Mouse (Mus musculus): ENCODE results near the gene Hdac1. TPM values are rescaled to one million over a fixed set of nuclear protein-coding genes. Genes with fewer than 3 reads are reported as not detected.

The Hdac1 gene
- total RNA-seq, 1 experiment: 96.0 TPM

- H3K4me3 ChIP-seq (ENCODE audit: insufficient read depth in 1 of 2, low read depth in 1 of 2, low read length in 2 of 2, poor library complexity in 1 of 2, severe bottlenecking in 1 of 2): peak overlapping the region in 1 of 2 experiments; percentile 17; a peak in 1 of 4 replicates
- no peak for DNase-seq (ENCODE audit: low read depth, low spot score)
- in situ Hi-C loops (cut with MboI; ENCODE audit: low sequenced_read_pairs in 2 of 2, unreplicated experiment in 2 of 2): no loop called here
- H3K4me1 ChIP-seq (ENCODE audit: control insufficient read depth in 2 of 2, insufficient read depth in 2 of 2, low read length in 2 of 2, poor library complexity in 1 of 2): peaks cover 3 to 12% of the 10 kb centered on the region in 2 experiments; a peak in 2 of 4 replicates
- H3K9me3 ChIP-seq (ENCODE audit: control insufficient read depth, insufficient read depth, low read depth, low read length): no peaks in the 10 kb centered on the region
- no peak overlapping the region for H3K27ac ChIP-seq (ENCODE audit: insufficient read depth, low read depth, low read length, poor library complexity, severe bottlenecking)
- H3K36me3 ChIP-seq (ENCODE audit: control insufficient read depth, insufficient read depth, low read length, poor library complexity, severe bottlenecking): no peaks in the 10 kb centered on the region
- no peak for TF ChIP-seq HCFC1 (IDR thresholded peaks at IDR 0.05; ENCODE audit: borderline replicate concordance, insufficient read depth, low read length)
- no peak for TF ChIP-seq MAFK (IDR thresholded peaks at IDR 0.05; ENCODE audit: insufficient read depth, low read depth, low read length)
- TF ChIP-seq ZC3H11A (IDR thresholded peaks at IDR 0.05; ENCODE audit: borderline replicate concordance, low read depth, low read length): no peak
- TF ChIP-seq CHD2 (IDR thresholded peaks at IDR 0.05; ENCODE audit: low read depth, low read length): no peak
- TF ChIP-seq ZNF384 (IDR thresholded peaks at IDR 0.05; ENCODE audit: low read depth, low read length): no peak
- H3K9ac ChIP-seq (ENCODE audit: insufficient read depth, low read depth, low read length, poor library complexity, severe bottlenecking): no peak overlapping the region
Observed at GRCm38 (mm10) chr4:129570028-129570427, 27.5 kb upstream of the Hdac1 start.

GRCm38 (mm10) chr4:129568366-129568765, 25.9 kb upstream of the Hdac1 start:
- no peaks in the 10 kb centered on the region for H3K36me3 ChIP-seq (ENCODE audit: control insufficient read depth, insufficient read depth, low read length, poor library complexity, severe bottlenecking)
- TF ChIP-seq HCFC1 (IDR thresholded peaks at IDR 0.05; ENCODE audit: borderline replicate concordance, insufficient read depth, low read length) (no peak), ZNF384 (IDR thresholded peaks at IDR 0.05; ENCODE audit: low read depth, low read length) (no peak), CHD2 (IDR thresholded peaks at IDR 0.05; ENCODE audit: low read depth, low read length) (no peak), ZC3H11A (IDR thresholded peaks at IDR 0.05; ENCODE audit: borderline replicate concordance, low read depth, low read length) (no peak), MAFK (IDR thresholded peaks at IDR 0.05; ENCODE audit: insufficient read depth, low read depth, low read length) (no peak)
- peaks cover 3 to 12% of the 10 kb centered on the region in 2 experiments; a peak in 2 of 4 replicates for H3K4me1 ChIP-seq (ENCODE audit: control insufficient read depth in 2 of 2, insufficient read depth in 2 of 2, low read length in 2 of 2, poor library complexity in 1 of 2)
- H3K4me3 ChIP-seq (ENCODE audit: insufficient read depth in 1 of 2, low read depth in 1 of 2, low read length in 2 of 2, poor library complexity in 1 of 2, severe bottlenecking in 1 of 2): no peak overlapping the region
- no peak for DNase-seq (ENCODE audit: low read depth, low spot score)
- no peak overlapping the region for H3K9ac ChIP-seq (ENCODE audit: insufficient read depth, low read depth, low read length, poor library complexity, severe bottlenecking)
- in situ Hi-C loops (cut with MboI; ENCODE audit: low sequenced_read_pairs in 2 of 2, unreplicated experiment in 2 of 2): no loop called here
- H3K27ac ChIP-seq (ENCODE audit: insufficient read depth, low read depth, low read length, poor library complexity, severe bottlenecking): no peak overlapping the region
- H3K9me3 ChIP-seq (ENCODE audit: control insufficient read depth, insufficient read depth, low read depth, low read length): no peaks in the 10 kb centered on the region

- no peaks in the 10 kb centered on the region for H3K9me3 ChIP-seq (ENCODE audit: control insufficient read depth, insufficient read depth, low read depth, low read length)
- H3K4me1 ChIP-seq (ENCODE audit: control insufficient read depth in 2 of 2, insufficient read depth in 2 of 2, low read length in 2 of 2, poor library complexity in 1 of 2): peaks cover 2 to 3% of the 10 kb centered on the region in 2 experiments; a peak in 1 of 4 replicates
- in situ Hi-C loops (cut with MboI; ENCODE audit: low sequenced_read_pairs in 2 of 2, unreplicated experiment in 2 of 2): no loop called here
- no peaks in the 10 kb centered on the region for H3K36me3 ChIP-seq (ENCODE audit: control insufficient read depth, insufficient read depth, low read length, poor library complexity, severe bottlenecking)
- no peak overlapping the region for H3K4me3 ChIP-seq (ENCODE audit: insufficient read depth in 1 of 2, low read depth in 1 of 2, low read length in 2 of 2, poor library complexity in 1 of 2, severe bottlenecking in 1 of 2)
- no peak overlapping the region for H3K27ac ChIP-seq (ENCODE audit: insufficient read depth, low read depth, low read length, poor library complexity, severe bottlenecking)
- DNase-seq (ENCODE audit: low read depth, low spot score): no peak
- TF ChIP-seq ZC3H11A (IDR thresholded peaks at IDR 0.05; ENCODE audit: borderline replicate concordance, low read depth, low read length) (no peak), CHD2 (IDR thresholded peaks at IDR 0.05; ENCODE audit: low read depth, low read length) (no peak), HCFC1 (IDR thresholded peaks at IDR 0.05; ENCODE audit: borderline replicate concordance, insufficient read depth, low read length) (no peak), ZNF384 (IDR thresholded peaks at IDR 0.05; ENCODE audit: low read depth, low read length) (no peak), MAFK (IDR thresholded peaks at IDR 0.05; ENCODE audit: insufficient read depth, low read depth, low read length) (no peak)
- no peak overlapping the region for H3K9ac ChIP-seq (ENCODE audit: insufficient read depth, low read depth, low read length, poor library complexity, severe bottlenecking)
Observed at GRCm38 (mm10) chr4:129565139-129565538, 22.6 kb upstream of the Hdac1 start.

- no peaks in the 10 kb centered on the region for H3K9me3 ChIP-seq (ENCODE audit: control insufficient read depth, insufficient read depth, low read depth, low read length)
- no peak overlapping the region for H3K4me3 ChIP-seq (ENCODE audit: insufficient read depth in 1 of 2, low read depth in 1 of 2, low read length in 2 of 2, poor library complexity in 1 of 2, severe bottlenecking in 1 of 2)
- no peaks in the 10 kb centered on the region for H3K36me3 ChIP-seq (ENCODE audit: control insufficient read depth, insufficient read depth, low read length, poor library complexity, severe bottlenecking)
- H3K4me1 ChIP-seq (ENCODE audit: control insufficient read depth in 2 of 2, insufficient read depth in 2 of 2, low read length in 2 of 2, poor library complexity in 1 of 2): no peaks in the 10 kb centered on the region
- DNase-seq (ENCODE audit: low read depth, low spot score): no peak
- H3K27ac ChIP-seq (ENCODE audit: insufficient read depth, low read depth, low read length, poor library complexity, severe bottlenecking): no peak overlapping the region
- TF ChIP-seq ZNF384 (IDR thresholded peaks at IDR 0.05; ENCODE audit: low read depth, low read length): no peak
- in situ Hi-C loops (cut with MboI; ENCODE audit: low sequenced_read_pairs in 2 of 2, unreplicated experiment in 2 of 2): no loop called here
- no peak overlapping the region for H3K9ac ChIP-seq (ENCODE audit: insufficient read depth, low read depth, low read length, poor library complexity, severe bottlenecking)
Observed at GRCm38 (mm10) chr4:129563718-129564117, 21.2 kb upstream of the Hdac1 start.

DNA sequence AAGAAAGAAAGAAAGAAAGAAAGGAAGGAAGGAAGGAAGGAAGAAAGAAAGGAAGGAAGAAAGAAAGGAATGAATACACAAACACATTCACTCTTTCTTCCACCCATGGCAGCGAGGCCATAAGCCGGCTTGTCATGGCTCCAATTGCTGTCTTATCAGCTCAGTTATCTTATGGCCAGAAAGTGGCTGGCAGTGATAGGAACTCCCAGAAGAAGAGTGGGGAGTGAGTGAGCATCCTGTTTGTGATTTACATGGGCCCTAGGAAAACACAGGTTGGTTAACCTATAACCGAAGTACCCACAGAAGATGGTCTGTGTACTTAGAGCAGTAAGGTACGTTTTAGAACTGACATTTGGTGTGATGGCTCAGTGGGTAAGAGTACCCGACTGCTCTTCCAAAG, 18.7 kb upstream of the Hdac1 start:
- H3K27ac ChIP-seq (ENCODE audit: insufficient read depth, low read depth, low read length, poor library complexity, severe bottlenecking): no peak overlapping the region
- no peak overlapping the region for H3K9ac ChIP-seq (ENCODE audit: insufficient read depth, low read depth, low read length, poor library complexity, severe bottlenecking)
- DNase-seq (ENCODE audit: low read depth, low spot score): no peak
- in situ Hi-C loops (cut with MboI; ENCODE audit: low sequenced_read_pairs in 2 of 2, unreplicated experiment in 2 of 2): no loop called here
- H3K4me3 ChIP-seq (ENCODE audit: insufficient read depth in 1 of 2, low read depth in 1 of 2, low read length in 2 of 2, poor library complexity in 1 of 2, severe bottlenecking in 1 of 2): no peak overlapping the region
- TF ChIP-seq MAFK (IDR thresholded peaks at IDR 0.05; ENCODE audit: insufficient read depth, low read depth, low read length) (no peak), ZNF384 (IDR thresholded peaks at IDR 0.05; ENCODE audit: low read depth, low read length) (no peak), ZC3H11A (IDR thresholded peaks at IDR 0.05; ENCODE audit: borderline replicate concordance, low read depth, low read length) (no peak), HCFC1 (IDR thresholded peaks at IDR 0.05; ENCODE audit: borderline replicate concordance, insufficient read depth, low read length) (no peak), CHD2 (IDR thresholded peaks at IDR 0.05; ENCODE audit: low read depth, low read length) (no peak)
- peaks cover 5 to 16% of the 10 kb centered on the region in 2 experiments; a peak in 3 of 4 replicates for H3K4me1 ChIP-seq (ENCODE audit: control insufficient read depth in 2 of 2, insufficient read depth in 2 of 2, low read length in 2 of 2, poor library complexity in 1 of 2)
- no peaks in the 10 kb centered on the region for H3K9me3 ChIP-seq (ENCODE audit: control insufficient read depth, insufficient read depth, low read depth, low read length)
- no peaks in the 10 kb centered on the region for H3K36me3 ChIP-seq (ENCODE audit: control insufficient read depth, insufficient read depth, low read length, poor library complexity, severe bottlenecking)

All from ES-E14 (cell line).